Mouse (Mus musculus) R1 (cell line): ENCODE results near the gene Runx2.
A peak's percentile ranks its signal among the peaks of the same experiment; 100 is the strongest.

ENCODE experiments used
- DNase-seq: peaks from one replicate; pipeline ENCODE4 v3.0.0-alpha.2; 2018; ENCODE audit warnings: low read depth, low spot score

Runx2 gene

DNA sequence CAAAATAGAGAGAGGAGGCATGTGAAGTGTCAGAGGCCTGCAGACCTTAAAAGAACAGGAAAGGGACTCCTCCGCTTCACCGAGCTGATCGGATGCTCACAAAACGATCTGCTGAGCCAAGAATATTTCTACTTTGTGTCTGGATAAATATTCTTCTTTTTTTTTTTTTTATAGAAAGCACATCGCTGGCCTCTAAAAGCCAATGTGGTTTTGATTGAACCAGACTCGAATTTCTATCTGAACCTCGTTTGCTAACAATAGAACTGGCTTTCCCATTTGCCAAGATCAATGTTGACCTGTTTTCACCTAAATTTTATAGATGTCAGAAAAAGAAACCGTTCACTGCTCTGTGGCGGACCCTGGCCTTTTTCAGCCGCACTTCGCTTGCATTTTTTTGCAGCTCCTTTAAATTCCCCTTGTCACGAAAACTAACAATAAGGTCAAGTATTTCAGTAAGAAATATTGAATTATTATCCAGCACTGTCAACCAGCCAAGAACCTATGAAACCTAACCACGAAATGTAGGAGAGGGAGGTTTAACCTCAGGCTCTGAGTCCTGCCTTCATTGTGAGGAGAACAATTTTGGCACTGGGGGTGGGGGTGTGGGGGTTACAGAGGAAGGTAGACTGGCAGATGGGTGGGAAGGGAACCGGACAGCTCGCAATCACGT, 222.4 kb downstream of the Runx2 start:
- DNase-seq, result no peak

DNA sequence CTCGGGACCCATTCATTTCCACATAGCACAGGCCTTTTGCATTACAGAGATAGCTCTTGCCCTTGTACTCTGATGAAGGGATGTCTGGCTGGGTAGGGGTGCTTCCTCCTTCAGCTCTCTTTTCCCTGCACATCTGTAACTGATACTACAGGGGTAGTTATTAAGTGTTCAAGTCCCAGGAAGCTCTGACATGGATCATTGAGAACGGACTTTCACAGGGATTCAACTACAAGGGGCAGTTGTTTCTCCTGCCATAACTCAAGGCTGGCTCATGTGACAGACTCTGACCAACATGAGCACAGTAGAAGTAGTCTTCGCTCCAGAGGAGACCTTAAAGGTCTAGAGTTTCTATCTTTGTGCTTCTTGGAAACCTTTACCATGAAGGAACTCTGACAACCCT, 226.1 kb downstream of the Runx2 start:
- DNase-seq, result no peak

DNA sequence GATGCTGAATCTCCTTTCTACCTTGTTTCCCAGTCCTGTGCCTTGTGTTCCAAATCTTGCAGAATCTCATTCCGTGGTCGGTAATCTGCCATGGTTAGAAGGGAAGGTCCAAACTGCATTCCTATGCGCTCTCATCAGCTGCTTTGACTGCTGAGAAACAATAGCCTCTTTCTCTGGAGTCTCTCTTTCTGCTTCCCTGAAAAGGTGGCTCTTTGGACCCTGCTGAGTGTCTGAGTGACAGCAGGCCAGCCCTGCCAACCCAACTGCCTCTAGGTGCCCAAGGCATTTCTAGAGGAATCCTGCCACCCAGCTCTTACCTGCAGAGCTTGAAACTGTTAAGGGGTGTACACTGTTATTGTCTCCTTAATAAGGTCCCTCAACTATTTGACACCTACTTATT, 226.6 kb downstream of the Runx2 start:
- DNase-seq, result peak; percentile 56

DNA sequence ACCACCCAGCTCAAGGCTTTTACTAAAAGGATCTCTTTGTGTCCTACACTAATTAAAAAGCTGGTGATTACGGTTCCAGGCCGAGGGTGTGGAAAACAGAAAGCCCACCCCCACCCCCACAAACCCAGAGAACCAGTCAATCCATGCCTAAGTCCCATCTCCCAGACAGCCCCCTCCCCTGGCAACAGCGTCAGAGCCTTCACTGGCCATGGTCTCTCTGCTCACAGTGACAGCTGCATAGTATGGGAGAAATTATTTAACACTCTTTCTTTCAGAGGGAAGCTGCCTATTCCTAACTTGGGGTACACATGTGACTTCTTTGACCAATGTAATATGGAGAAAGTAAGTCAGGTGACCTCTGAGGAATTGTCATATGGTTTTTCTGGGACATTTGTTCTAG, 228.4 kb downstream of the Runx2 start:
- DNase-seq, result no peak

DNA sequence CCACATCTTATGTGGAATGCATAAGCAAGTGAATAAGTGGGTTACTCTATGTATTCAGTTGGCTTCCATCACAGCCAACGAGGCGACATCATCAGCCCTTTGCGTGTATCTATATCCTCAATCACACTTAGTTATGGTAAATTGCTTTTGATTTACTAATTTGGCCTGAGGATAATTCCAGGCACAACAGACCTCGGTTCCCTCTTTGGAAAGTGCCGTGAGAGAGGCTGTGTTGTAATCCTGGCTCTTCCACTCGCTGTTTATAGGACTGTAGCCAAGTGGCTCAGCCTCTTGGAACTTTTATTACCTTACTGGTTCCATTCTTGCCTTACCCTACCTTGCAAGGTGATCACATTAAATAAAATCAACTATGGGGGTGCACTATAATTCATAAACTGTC, 229.8 kb downstream of the Runx2 start:
- DNase-seq, result no peak

DNA sequence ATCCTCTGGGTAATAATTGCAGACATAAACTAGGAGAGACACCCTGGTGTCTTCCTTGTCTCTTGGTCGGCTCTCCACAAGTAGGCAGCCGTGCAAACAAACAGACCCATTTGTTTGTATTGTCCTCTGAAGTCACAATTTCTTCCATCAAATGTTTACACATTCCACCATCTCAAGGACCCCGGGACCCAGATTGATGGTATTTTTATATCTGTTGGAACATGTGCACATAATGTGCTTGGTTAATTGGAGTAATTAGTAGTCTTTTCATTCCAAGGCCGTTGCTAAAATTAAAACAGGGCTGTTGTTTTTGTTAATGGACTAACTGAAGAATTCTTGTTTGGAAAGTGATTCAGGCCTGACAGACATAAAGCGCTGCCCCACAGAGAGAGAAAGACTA, 236.8 kb downstream of the Runx2 start:
- DNase-seq, result no peak

DNA sequence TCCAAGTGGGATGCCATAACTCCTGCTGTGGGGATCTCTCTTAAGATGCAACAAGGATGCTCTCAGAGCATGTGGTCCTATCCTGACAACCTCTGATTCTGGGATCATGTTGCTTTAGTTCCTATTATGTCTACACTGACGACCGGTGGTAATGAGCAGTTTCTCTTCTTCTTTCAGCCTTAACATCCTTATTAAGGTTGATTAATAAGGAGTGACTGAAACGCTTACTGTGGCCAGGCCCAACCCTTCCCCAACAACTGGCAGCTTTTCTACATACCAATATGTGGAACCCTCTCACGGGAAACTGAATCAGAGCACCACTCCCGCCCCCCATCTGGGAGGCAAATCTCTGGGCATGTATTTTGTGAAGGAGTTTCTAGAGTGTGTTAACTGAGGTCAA, 243.7 kb downstream of the Runx2 start:
- no peak for DNase-seq

DNA sequence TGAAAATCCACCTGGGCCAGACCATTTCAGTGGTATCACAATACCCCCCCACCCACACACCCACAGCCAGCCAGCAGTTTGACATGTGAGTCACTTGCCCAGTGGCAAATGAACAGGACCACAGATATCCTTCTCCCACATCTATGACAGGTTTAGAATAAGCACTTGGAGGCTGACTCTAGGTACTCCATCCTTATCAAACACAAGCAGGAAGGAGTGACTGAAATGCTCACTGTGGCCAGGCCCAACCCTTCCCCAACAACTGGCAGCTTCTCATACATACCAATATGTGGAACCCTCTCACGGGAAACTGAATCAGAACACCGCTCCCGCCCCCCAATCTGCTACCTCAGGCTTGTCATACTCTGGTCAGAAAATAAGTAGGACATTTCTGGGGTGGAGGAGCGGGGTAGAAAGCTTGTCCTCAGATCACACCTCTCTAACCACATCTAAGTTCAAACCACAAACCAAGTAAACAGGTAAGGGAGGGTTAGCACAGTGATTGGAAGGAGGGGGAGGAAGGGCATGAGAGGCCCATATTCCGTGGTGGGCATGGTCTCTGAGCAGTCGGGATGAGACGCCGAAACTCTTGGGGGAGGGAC, 245.5 kb downstream of the Runx2 start:
- DNase-seq, result no peak

DNA sequence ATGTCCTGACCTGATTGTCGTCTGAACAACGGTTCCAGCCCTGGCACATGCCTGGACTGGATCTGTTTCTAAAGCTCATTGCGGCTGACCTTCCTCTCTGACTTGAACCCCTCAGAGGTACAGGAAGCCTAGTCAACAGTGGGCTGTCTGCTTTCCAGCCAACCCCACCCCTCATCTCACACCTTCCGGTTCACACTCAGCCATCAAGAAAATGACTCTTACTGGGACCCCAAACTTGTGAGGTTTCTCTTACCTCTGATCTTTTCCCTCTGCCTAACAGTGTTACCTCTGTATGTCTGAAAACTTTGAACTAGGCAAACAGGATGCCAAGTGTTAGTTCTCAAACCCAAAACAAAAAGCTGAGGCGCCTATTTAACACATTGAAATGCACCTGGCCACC, 247.6 kb downstream of the Runx2 start:
- no peak for DNase-seq

DNA sequence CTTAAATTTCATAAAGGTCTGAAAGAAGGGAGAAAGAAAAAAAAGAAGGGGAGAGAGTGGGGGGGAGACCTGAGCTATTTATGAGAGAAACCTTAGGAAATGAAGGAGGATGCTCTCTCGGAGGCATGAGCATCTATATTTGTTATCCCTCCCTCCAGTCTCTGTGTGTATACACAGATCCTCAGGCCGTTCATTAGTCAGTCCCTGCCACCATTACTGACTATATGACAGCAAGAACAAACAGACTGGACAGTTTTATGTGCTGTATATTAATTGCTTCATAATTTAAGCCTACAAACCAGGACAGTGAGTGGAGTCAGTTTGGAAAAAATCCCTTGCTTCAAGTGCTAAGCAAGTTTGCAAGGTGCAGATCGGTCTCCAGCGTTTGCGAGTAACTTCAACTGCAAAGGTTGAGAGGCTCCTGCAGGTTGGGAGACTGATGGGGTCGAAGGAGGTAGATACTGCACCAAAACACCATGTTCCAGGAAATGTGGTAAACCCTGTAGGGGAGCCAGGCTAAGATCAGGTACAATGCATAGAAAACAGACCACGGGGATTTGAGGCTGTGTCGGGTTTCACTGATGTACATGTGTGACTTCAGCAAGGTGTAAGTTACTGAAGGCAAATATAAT, 248.6 kb downstream of the Runx2 start:
- no peak for DNase-seq

DNA sequence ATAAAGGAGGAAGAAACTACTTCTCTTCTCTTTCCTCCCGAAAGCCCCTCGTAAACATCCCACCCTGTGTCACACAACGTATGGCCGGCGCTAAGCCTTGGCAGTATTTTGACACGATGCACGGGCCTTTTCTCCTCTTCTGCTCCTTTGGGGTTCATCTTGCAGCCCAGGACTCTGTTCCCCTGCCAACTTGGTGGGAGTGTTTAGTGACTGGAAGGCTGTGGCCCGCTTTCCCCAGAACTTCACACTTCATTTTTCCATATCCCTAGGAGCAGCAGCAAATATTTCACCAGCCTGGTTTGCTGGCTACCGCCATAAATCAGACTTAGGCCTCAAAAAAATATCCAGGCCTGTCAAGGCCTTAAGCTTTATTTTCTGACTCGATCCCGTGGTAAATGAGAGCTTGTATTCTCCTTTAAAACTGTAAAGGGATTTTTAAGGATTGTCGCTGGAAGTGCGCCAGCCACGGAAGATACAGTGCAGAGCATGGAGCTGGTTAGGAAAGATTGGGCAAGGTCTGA, 249.2 kb downstream of the Runx2 start:
- no peak for DNase-seq

DNA sequence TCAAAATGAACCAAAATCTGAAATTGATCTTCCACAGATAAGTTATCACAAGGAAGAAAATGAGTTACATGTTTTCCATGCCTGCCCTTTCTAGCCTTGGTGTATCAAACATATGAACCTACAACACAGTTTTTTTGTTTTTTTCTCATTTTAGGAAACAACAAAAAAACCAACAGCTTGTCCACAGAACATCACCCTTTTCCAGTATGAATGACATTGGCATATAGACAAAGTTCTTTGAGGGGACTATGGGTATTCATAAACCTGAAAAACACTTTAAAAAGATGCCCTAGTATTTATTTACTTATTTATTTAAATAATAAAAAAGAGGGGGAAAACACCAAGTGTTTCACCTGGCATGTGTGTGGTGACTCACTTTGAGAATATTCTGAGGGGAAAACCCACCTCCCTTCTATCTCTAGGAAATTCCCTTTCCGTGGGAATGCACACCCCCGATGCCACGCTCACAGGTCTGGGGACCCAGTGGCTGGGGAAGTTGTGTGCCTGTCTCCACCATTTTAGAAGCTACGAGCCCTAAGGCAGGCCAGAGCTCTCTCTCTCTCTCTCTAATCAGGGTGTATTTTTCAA, 249.9 kb downstream of the Runx2 start:
- no peak for DNase-seq

DNA sequence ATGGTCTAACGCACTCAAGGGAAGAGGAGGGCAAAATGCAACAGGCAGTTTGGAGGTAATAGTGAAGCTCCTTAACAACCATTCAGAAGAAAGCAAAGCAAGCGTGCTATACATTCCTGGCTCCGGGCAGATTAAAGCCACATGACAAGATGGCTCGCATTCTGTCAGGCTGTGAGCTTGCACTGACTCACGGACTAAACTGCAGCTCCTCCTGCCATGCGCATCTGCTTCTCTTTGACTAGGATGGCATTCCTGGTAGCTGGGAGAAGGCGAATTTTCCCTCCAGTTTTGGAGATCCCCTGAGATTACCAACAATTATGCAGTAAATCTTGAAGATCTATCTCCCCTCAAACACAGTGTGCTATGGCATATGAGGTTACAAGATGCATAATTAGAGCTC, 254.6 kb downstream of the Runx2 start:
- no peak for DNase-seq

DNA sequence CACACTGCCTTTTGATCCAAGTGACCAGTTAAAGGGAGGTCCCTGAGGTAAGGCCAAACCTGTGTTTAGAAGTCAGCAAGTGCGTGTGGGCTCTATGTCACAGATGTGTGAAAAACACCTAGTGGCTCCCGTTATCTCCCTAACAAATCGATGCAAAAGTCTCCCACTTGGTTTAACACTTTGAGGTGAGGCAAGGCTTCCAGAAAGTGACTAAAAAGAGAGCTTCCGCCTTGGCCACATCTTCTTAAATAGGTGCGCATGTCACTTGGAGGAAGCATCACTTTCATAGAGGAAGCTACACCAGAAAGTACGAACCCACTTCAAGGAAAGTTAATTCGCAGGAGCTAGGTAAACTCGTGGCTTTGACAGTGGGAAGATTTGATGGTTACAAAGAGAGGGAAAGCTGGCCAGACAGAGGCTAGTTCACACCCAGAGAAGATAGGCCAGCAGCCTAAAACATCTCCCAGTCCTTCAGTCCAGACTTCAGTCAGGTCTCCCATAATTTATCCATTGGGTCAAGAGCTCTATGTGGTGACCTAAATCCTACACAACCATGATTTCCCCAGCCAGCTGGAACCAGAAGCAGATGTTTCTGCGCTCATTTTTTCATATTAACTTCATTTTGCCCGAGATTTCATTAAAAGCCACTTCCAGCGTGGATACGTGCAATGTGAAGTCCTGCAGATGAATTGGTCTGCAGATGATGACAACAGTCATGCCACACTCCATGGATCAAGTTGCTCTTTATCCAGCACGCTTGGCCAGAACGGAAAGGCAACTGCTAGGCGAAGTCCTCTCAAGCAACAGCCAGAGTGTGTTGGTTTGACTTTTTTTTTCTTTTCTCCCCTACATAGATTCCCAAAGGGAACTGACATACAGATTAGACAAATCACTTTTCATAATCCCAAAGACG, 257.1 kb downstream of the Runx2 start:
- no peak for DNase-seq

DNA sequence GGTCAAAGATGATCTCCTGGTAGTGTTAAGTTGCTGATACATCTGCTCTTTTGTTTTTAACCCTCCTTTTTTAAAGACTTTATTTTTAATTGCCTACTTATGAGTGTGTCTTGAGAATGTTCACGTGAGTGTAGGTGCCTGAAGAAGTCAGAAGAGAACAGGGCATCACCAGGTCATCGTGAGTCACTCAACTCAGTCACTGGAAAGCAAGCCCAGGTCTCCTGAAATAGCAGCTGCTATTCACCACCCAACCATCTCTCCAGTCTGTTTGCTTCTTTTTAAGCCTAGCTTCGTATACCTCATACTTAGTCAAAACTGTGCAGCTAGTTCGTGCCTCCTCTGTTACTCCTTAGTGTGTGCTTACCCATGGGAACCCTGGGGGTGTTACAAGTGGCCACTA, 259.7 kb downstream of the Runx2 start:
- no peak for DNase-seq

DNA sequence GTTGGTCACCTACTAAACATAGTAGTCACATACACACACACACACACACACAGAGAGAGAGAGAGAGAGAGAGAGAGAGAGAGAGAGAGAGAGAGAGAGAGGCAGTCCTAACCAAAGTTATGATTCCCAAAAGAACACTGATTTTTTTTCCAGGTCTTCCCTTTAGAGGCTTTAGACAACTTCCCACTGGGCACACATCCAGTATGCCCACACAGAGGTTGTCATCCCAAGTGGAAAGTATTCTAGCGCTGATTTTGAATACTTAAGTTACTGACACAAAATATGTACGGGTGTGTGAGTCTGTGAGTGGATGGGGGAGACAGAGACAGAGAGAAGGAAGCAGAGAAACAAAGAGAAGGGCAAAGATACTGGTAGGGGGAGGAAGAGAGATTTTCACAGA, 265.0 kb downstream of the Runx2 start:
- no peak for DNase-seq

DNA sequence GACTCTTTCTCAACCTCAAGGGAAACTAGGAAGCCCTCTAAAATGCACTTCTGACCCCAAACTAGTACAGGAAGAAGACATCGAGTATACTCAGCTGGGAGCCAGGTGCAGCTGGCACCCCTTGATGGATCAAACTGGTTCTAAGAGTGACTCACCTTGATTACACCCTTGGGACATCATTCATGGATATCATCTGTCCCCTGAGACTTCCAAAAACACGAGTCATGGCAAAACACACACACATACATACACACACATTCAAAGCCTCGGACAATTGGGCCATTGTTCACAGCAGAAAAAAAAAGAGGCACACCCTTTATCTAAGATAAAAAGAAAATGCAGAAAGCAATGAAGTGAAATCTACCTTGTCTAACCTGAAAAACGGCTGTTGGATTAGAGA, 266.7 kb downstream of the Runx2 start:
- DNase-seq, result no peak

DNA sequence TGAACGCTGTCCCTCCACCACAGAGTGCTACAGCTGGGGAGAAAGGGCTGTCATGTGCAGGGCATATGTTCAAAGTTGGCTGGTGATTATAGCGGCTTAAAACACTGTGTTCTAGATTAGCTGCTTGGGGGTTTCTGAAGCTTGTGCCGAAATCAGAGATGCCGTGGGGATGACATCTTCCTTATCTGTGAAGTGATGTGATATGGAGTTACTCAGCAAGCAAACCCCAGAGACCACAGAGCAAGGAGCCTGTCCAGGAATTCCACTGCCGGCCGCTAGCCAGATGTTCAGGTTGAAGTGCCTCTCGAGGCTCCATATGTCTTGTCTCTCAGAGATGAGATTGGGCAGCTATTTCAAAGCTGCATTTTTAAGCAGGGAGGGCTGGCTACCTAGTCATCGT, 267.8 kb downstream of the Runx2 start:
- DNase-seq, result no peak

DNA sequence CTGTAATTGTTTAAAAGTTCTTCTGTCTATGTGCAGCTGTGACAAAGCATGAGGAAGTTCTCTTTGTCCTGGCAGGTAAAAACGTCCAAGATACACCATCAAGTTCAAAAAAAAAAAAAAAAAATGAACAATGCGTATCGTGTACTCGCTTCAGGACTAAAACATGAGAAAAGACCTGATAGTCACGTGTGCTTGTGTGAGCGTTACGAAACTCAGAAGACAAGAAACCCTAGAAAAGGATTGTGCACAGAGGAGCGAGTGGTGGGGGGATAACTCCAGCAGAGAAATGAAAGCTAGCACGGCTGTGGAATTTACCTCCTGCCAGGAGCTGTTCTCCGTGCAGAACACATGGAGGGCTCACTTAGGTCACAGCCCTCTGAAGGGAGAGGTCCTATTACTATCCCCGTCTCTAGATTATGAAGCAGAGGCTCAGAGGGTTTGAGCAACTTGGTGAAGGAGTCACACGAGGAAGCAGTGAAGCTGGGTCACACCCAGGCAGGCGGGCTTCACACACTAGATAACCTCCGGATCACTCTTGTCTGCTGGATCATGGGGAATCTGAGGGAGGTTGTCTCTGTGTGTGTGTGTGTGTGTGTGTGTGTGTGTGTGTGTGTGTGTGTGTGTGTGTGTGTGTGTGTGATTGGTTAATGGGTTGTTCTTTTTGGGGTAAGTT, 269.3 kb downstream of the Runx2 start:
- no peak for DNase-seq

DNA sequence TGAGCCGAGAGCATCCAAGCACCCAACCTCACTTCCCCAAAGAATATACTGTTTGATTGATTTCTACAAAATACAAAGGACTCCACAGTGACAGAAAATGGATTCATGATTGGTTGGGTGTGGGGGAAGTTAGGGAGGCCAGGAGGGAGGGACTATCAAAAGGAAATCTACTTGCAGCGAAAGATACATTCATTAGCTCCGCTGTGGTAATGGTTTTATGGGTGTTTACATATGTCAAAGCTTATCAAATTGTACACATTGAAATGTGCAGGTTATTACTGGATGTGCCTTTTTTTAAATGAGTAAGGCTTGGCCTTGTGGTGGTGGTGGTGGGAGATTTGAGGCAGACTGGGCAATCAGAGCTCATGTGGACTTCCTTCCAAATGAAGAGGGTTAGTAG, 271.9 kb downstream of the Runx2 start:
- DNase-seq, result no peak

DNA sequence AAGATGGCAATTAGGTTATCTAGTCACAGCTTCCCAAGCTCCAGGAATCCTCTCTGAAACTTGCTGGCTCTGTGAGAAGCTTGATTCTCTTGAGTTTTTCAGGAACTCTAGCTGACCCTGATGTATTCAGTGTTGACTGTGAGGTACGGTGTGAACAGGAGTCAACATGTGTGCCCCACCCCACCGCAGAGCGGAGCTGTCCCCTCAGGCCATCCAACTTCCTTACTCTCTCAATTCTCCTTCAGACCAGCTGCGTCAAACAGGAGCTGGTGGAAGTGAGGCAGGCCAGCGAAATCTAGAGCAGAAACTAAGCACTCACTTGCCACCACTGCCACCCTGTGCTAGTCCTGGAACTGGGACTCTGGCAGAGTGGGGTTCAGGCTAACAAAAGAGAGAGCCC, 273.9 kb downstream of the Runx2 start:
- DNase-seq, result no peak
